Mouse (Mus musculus) cortical plate, adult 2 months (tissue): ENCODE measurements around the gene Sstr3.

Experiments used
- CTCF ChIP-seq: fragments of 200-500 bp; IDR thresholded peaks from 2 replicates; pipeline ENCODE4 v1.5.1; 2011; ENCODE audit warnings: mild to moderate bottlenecking, control low read depth, low read length; ENCODE audit not compliant: insufficient read depth; ENCODE audit errors: extremely low read depth
- POLR2A ChIP-seq: fragments of 200-500 bp; IDR thresholded peaks from 2 replicates; pipeline ENCODE4 v1.6.1; 2011; ENCODE audit warnings: mild to moderate bottlenecking, low read length, control low read depth; ENCODE audit not compliant: insufficient read depth; ENCODE audit errors: extremely low read depth

DNA sequence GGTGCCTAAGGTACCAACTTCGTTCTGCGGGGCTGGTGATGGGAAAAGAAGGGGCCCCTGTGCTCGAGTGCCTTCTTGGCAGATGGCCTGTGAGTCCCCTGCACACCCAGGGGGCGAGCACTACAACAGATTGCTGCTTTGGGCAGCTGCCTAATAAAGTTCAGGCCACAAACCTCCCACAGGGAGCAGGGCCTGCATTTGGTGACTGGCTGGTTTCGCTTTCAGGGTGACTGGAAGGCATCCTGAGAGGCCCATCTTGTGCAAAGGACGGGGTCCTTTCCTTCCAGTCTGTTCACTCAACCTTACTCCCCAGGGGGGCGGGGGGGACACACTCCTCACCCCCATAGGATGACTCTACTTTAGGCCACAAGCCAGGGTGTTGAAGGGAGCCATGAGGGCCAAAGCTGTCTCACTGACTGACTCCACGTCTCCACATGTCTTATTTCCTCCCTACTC lies 34.3 kb downstream of the Sstr3 start:
- TF ChIP-seq CTCF (no peak), POLR2A (no peak)
